Mouse (Mus musculus): ENCODE data around the gene Cdk5rap2. TPM values are rescaled to one million over a fixed set of nuclear protein-coding genes. Genes with fewer than 3 reads are reported as not detected.

Gene Cdk5rap2
- polyA plus RNA-seq, 1 experiment from 2014 or later, result 12.5 TPM

DNA sequence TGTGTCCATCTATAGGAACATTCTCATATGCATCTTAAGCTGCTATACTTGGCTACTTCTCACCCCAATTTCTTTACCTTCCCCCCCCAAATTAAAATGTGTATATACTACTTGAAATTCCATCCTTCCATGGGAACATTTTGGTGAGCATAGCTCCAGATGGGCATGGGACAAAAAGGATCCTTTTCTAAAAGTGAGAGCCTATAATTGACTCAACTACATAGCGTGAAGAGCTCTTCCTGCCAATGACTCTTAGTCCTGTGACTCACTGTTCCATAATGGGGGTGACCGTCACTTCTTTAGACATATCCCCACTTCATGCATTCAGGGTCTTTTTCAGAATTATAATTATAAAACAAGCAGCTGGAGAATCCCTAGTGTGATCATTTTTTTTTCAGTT is 224.3 kb downstream of the Cdk5rap2 start:
- Histone ChIP-seq H3K4me2 (ENCODE audit: low read length) (no peak overlapping the region), H3K36me3 (ENCODE audit: control insufficient read depth, insufficient read depth) (no peaks in the 10 kb centered on the region), H3K4me1 (replicated peaks; ENCODE audit: control insufficient read depth, insufficient read depth, low read length) (no peaks in the 10 kb centered on the region), H3K9ac (replicated peaks; ENCODE audit: low read depth, low read length) (no peak overlapping the region), H3K4me3 (replicated peaks; ENCODE audit: low read length) (no peak overlapping the region), H3K27me3 (replicated peaks; ENCODE audit: control insufficient read depth, insufficient read depth, low read length) (no peaks in the 10 kb centered on the region), H3K9me3 (ENCODE audit: control insufficient read depth, low read length) (no peaks in the 10 kb centered on the region), H3K27ac (ENCODE audit: low read length) (no peak overlapping the region)
- 78% methylated on average over 2 of the region's 2 CpGs for WGBS
- ATAC-seq, result no peak

Other genes starting within 250 kb of the Cdk5rap2 start
- 32.0 and 38.4 TPM in 2 replicates for gene Megf9, start 124.6 kb upstream of the Cdk5rap2 start, polyA plus RNA-seq (2015; fragmentation: Nextera tagmentation; extraction: Ambion mirVana)